Mouse (Mus musculus): Measurements from ENCODE around the gene Gm29423.
"Not testable (repeated sequence)": the region's sequence is repeated elsewhere in the genome, so short reads cannot be mapped to it uniquely, and the experiment has no call there.

Gm29423 gene

DNA sequence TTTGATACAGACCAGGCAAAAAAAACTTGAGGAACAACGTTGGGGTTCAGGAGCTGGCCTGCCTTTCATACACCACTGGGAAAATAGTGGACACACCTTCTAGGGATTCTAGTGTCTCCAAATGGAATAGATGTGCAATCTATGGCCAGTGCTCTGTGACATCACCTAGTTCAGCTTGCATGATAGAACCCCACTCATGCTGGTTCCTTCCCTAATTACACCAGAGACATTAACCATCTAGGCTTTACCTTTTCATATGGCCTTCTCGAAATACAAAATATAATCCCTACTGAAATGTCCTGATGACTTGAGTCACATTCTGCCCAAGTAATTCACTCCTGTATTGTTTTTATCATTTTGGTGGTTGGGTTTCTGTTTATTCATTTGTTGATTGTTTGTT, at the start of gene Gm29423, which contains the start of gene Gm29644:
Gene Gm29423, minus strand, starts transcription at position 101 of the 400 bp plus-strand sequence.
Gene Gm29644, minus strand, starts transcription at position 157 of the 400 bp plus-strand sequence.
- in situ Hi-C loops (cut with MboI; ENCODE audit: low sequenced_read_pairs): not testable (repeated sequence)

DNA sequence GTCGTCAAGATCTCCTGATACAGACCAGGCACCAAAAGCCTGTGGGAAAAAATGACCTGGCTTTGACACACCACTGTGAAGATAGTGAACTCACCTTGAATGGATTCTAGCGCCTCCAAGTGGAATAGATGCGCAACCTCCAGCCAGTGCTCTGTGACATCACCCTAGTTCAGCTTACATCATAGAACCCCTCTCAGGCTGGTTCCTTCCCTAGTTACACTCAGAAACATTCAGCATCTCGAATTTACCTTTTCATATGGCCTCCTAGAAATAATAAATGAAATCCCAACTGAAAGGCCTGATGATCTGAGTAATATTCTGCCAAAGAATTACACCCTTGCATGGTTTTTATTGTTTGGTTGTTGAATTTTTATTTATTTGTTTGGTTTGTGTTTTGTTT, 29.5 kb downstream of the Gm29423 start, which contains the start of gene Gm21118:
Gene Gm21118, minus strand, starts transcription at position 101 of the 400 bp plus-strand sequence.
- in situ Hi-C loops (cut with MboI; ENCODE audit: low sequenced_read_pairs): not testable (repeated sequence)
